Mouse (Mus musculus) myocyte (in vitro differentiated cells): ENCODE data around the gene Serpinb9c. TPM values are rescaled to one million over a fixed set of nuclear protein-coding genes. Genes with fewer than 3 reads are reported as not detected.
"Not testable (repeated sequence)": the region's sequence is repeated elsewhere in the genome, so short reads cannot be mapped to it uniquely, and the experiment has no call there.

ENCODE experiments used
- H3K27me3 ChIP-seq: one replicate; pipeline ENCODE4 v1.6.1; 2011; ENCODE audit not compliant: control insufficient read depth, insufficient read depth, insufficient read length
- H3K36me3 ChIP-seq: one replicate; pipeline ENCODE4 v1.6.1; 2011; ENCODE audit not compliant: control insufficient read depth, insufficient read depth
- H3K4me2 ChIP-seq: one replicate; pipeline ENCODE4 v1.6.1; 2011; ENCODE audit warnings: low read depth, control low read depth
- H3K4me3 ChIP-seq: one replicate; pipeline ENCODE4 v1.5.1; 2011; ENCODE audit warnings: mild to moderate bottlenecking, control low read depth, moderate library complexity
- H3K79me2 ChIP-seq: one replicate; pipeline ENCODE4 v1.6.1; 2011; ENCODE audit not compliant: control insufficient read depth, insufficient read depth
- H3ac ChIP-seq: one replicate; pipeline ENCODE4 v1.6.1; 2011; ENCODE audit not compliant: control insufficient read depth, insufficient read length
- CEBPB ChIP-seq: IDR thresholded peaks from 2 replicates; pipeline ENCODE4 v1.6.1; 2011; ENCODE audit warnings: mild to moderate bottlenecking, moderate library complexity; ENCODE audit not compliant: poor library complexity, insufficient read depth, severe bottlenecking
- E2F4 ChIP-seq: IDR thresholded peaks from one replicate; pipeline ENCODE4 v1.6.1; 2011; ENCODE audit warnings: mild to moderate bottlenecking, control low read depth, moderate library complexity; ENCODE audit not compliant: insufficient read depth
- MAX ChIP-seq: IDR thresholded peaks from one replicate; pipeline ENCODE4 v1.6.1; 2011; ENCODE audit warnings: low read depth, mild to moderate bottlenecking, control low read depth
- MYOD1 ChIP-seq, 3 experiments: IDR thresholded peaks; one replicate each; pipeline ENCODE4 v1.6.1; 2011; ENCODE audit warnings: control low read depth in 2 of 3, low read depth in 2 of 3, mild to moderate bottlenecking in 2 of 3, moderate library complexity in 1 of 3; ENCODE audit not compliant: insufficient read length in 2 of 3, control insufficient read depth in 1 of 3
- MYOG ChIP-seq, 3 experiments: IDR thresholded peaks; one replicate each; pipeline ENCODE4 v1.6.1; 2011; ENCODE audit warnings: control low read depth in 2 of 3, low read depth in 2 of 3, mild to moderate bottlenecking in 2 of 3; ENCODE audit not compliant: insufficient read length in 2 of 3, control insufficient read depth in 1 of 3, insufficient read depth in 1 of 3
- POLR2A ChIP-seq: IDR thresholded peaks from one replicate; pipeline ENCODE4 v1.6.1; 2011; ENCODE audit warnings: low read depth, mild to moderate bottlenecking, control low read depth, moderate library complexity; ENCODE audit not compliant: insufficient read length
- POLR2AphosphoS2 ChIP-seq: IDR thresholded peaks from one replicate; pipeline ENCODE4 v1.6.1; 2011; ENCODE audit warnings: low read depth, control low read depth; ENCODE audit not compliant: insufficient read length
- REST ChIP-seq: IDR thresholded peaks from one replicate; pipeline ENCODE4 v1.6.1; 2011; ENCODE audit warnings: mild to moderate bottlenecking, control low read depth, moderate library complexity; ENCODE audit not compliant: insufficient read depth, insufficient read length
- SRF ChIP-seq: IDR thresholded peaks from one replicate; pipeline ENCODE4 v1.6.1; 2011; ENCODE audit warnings: low read depth; ENCODE audit not compliant: control insufficient read depth, insufficient read length
- TCF12 ChIP-seq: IDR thresholded peaks from one replicate; pipeline ENCODE4 v1.6.1; 2011; ENCODE audit warnings: mild to moderate bottlenecking, control low read depth; ENCODE audit not compliant: poor library complexity, insufficient read depth, severe bottlenecking
- TCF3 ChIP-seq: IDR thresholded peaks from one replicate; pipeline ENCODE4 v1.6.1; 2011; ENCODE audit warnings: low read depth, control low read depth; ENCODE audit not compliant: insufficient read length
- USF1 ChIP-seq: IDR thresholded peaks from one replicate; pipeline ENCODE4 v1.6.1; 2011; ENCODE audit warnings: low read depth, mild to moderate bottlenecking, control low read depth, moderate library complexity
- polyA plus RNA-seq: library from polyadenylated mRNA; unstranded; fragments of >200 nt; fragmentation: generic; extraction: Trizol; gene quantifications from one replicate; pipeline ENCODE4 v1.2.1, GENCODE M21; 2012; ENCODE audit warnings: missing spikeins

The Serpinb9c gene
- polyA plus RNA-seq, result 0.14 TPM

GRCm38 (mm10) chr13:33159642-33160041 lies at the start of gene Serpinb9c:
Gene Serpinb9c, minus strand, starts transcription at chr13:33159742.
- Histone ChIP-seq H3K4me3 (no peak within 1 kb of the TSS), H3K27me3 (no peaks in the 10 kb centered on the region), H3ac (no peak within 1 kb of the TSS), H3K36me3 (no peaks in the 10 kb centered on the region), H3K79me2 (no peaks in the 10 kb centered on the region), H3K4me2 (no peak within 1 kb of the TSS)
- TF ChIP-seq POLR2AphosphoS2 (no peak), USF1 (no peak), TCF3 (no peak), MYOD1 (IDR thresholded peaks at IDR 0.05; ENCODE audit: control insufficient read depth in 1 of 3, insufficient read length in 2 of 3, low read depth in 2 of 3) (no peak), E2F4 (no peak), MAX (no peak)

DNA sequence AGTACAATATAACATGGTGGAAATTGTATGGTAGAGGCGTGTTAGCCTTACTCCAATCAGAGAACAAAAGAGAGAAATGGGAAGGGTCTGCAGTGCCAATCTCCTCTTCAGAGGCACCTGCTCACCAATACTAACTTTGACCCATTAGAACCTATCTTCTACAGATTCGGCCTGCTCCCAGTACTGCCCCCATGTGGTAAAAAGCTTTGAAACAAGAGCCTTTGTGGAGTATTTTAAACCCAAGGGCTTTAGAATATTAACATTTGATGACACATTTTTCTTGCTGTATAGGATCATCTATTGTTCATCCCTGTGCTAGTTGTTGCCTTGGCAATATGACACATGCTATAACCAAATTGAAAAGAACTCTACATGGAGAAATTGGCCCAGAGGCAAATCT lies 40.2 kb upstream of the Serpinb9c start:
- Histone ChIP-seq H3K27me3 (no peaks in the 10 kb centered on the region), H3K4me3 (no peak overlapping the region), H3K4me2 (no peak overlapping the region), H3K36me3 (no peaks in the 10 kb centered on the region), H3ac (no peak overlapping the region), H3K79me2 (no peaks in the 10 kb centered on the region)
- no peak for TF ChIP-seq USF1
- no peak for TF ChIP-seq E2F4
- no peak for TF ChIP-seq TCF3
- TF ChIP-seq POLR2AphosphoS2, result no peak
- TF ChIP-seq POLR2A, result no peak
- no peak for TF ChIP-seq SRF
- TF ChIP-seq MAX, result no peak
- TF ChIP-seq MYOD1 (IDR thresholded peaks at IDR 0.05; ENCODE audit: control insufficient read depth in 1 of 3, insufficient read length in 2 of 3, low read depth in 2 of 3), result no peak
- no peak for TF ChIP-seq CEBPB
- no peak for TF ChIP-seq REST
- no peak for TF ChIP-seq MYOG (IDR thresholded peaks at IDR 0.05; ENCODE audit: control insufficient read depth in 1 of 3, insufficient read depth in 1 of 3, insufficient read length in 2 of 3, low read depth in 2 of 3)

GRCm38 (mm10) chr13:33192659-33193058 lies 33.1 kb upstream of the Serpinb9c start, which contains the start of gene Serpinb9d:
Gene Serpinb9d, plus strand, starts transcription at chr13:33192959.
- no peaks in the 10 kb centered on the region for H3K79me2 ChIP-seq
- no peak within 1 kb of the TSS for H3K4me2 ChIP-seq
- no peaks in the 10 kb centered on the region for H3K27me3 ChIP-seq
- no peak for TF ChIP-seq MAX
- TF ChIP-seq USF1, result no peak
- TF ChIP-seq REST, result no peak
- no peak for TF ChIP-seq POLR2AphosphoS2
- no peak for TF ChIP-seq TCF12
- TF ChIP-seq POLR2A, result no peak
- no peak for TF ChIP-seq TCF3
- no peak for TF ChIP-seq MYOG (IDR thresholded peaks at IDR 0.05; ENCODE audit: control insufficient read depth in 1 of 3, insufficient read depth in 1 of 3, insufficient read length in 2 of 3, low read depth in 2 of 3)
- no peak for TF ChIP-seq E2F4
- no peak for TF ChIP-seq SRF
- TF ChIP-seq MYOD1 (IDR thresholded peaks at IDR 0.05; ENCODE audit: control insufficient read depth in 1 of 3, insufficient read length in 2 of 3, low read depth in 2 of 3), result no peak
- TF ChIP-seq CEBPB, result no peak
- no peak within 1 kb of the TSS for H3ac ChIP-seq
- H3K36me3 ChIP-seq, result no peaks in the 10 kb centered on the region
- no peak within 1 kb of the TSS for H3K4me3 ChIP-seq

DNA sequence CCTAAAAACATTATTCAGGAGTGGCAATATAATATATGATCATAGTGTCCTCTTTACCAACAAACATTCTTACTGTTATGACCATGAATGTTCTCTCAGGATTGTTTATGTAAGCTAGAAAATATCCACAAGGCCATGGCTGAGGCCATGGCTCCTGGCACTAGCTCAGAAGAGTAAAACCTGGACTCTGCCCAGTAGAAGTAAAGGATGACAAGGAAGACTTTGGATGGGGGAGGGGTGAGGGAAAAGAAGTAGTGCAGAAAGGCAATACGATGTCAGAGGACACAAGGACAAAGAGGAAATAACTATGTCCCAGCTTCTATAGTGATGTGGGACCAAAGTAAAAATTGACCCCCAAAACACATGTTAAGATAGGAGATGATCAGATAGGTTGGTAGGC lies 30.9 kb upstream of the Serpinb9c start:
- H3ac ChIP-seq, H3K27me3 ChIP-seq, H3K36me3 ChIP-seq, H3K4me3 ChIP-seq, H3K79me2 ChIP-seq, H3K4me2 ChIP-seq: not testable (repeated sequence)

GRCm38 (mm10) chr13:33141435-33141834 lies 18.1 kb downstream of the Serpinb9c start:
- TF ChIP-seq TCF12 (no peak), MYOD1 (IDR thresholded peaks at IDR 0.05; ENCODE audit: control insufficient read depth in 1 of 3, insufficient read length in 2 of 3, low read depth in 2 of 3) (no peak), CEBPB (no peak), TCF3 (no peak), REST (no peak)
- Histone ChIP-seq H3K79me2 (no peaks in the 10 kb centered on the region), H3ac (no peak overlapping the region), H3K27me3 (no peaks in the 10 kb centered on the region), H3K36me3 (no peaks in the 10 kb centered on the region), H3K4me2 (peak overlapping the region; percentile 22), H3K4me3 (no peak overlapping the region)
